Mouse (Mus musculus): ENCODE results near the gene Mov10l1. TPM values are rescaled to one million over a fixed set of nuclear protein-coding genes. Genes with fewer than 3 reads are reported as not detected.

Gene Mov10l1
- total and polyA plus RNA-seq, 3 experiments: not detected

DNA sequence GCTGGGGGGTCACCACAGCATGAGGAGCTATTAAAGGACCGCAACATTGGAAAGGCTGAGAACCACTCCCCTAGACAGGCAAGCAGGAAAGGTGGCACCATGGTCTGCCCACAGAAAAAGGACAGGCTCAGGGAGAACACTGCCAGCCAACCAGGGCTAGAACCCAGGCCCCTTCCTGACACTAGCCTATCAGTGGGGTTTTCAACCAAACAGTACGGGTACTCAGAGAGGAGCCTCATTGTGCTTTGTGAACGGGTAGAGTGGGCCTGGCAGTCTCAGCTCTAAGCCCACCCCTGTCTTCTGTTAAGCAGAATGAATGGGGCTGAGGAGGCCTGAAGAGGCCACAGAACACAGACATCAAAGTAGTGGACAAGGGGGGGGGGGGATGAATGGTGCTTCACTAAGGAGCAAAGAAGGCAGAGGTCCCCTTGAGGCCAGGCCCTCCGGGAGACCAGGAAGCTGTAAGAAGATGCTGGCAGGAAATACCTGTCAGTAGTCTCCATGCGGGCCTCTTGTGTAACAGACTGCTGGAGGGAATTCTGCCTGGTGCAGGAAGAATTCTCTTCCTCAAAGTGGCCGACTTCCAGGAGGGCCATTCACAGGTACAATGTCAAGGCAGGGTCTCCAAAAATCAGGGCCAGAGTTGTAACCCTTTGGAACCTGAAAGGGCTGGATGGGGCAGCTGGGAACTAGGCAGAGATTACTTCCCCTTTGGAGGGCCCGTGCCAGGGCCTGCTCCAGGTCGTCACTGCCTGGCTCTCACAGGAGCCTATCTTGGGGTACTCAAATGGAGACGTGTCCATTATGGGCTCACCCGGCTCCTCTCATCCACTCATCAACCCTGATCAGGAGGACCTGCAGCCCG lies 92.1 kb downstream of the Mov10l1 start, which contains the start of gene Trabd:
Trabd (plus strand) TSS at position 512 of the 865 bp plus-strand sequence.
- DNase-seq: no peak

DNA sequence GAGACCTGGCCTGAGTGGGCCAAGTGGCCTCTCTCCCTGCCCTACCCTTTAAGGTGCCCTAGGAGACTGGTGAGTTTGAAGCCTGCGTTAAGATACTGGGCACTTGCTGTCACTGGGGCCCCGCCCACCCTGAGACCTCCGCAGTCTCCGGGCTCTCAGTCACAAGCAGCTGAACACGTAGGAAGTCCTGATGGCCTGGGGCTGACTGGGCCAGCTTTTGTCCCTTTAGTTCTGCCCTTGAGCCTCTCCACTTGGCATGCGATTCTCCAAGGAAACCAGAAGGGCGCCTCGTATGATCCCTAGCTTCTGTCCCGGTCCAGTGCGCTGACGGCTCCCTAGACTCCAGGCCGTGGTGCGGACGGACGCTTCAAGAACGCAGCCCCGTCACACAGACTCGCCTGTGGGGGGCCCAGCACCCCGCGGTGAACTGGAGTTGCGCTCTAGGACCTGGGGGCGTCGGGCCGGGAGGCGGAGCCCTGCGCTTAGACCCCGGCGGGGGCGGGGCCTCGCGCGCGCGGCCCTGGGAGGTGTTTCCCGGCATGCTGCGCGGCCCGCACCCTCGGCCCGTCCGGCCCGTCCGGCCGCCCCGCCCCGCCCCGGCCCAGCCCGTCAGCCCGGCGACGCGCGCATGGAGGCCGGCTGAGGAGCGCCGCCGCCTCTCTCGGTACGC lies 92.9 kb downstream of the Mov10l1 start:
- peak; percentile 96 for DNase-seq

DNA sequence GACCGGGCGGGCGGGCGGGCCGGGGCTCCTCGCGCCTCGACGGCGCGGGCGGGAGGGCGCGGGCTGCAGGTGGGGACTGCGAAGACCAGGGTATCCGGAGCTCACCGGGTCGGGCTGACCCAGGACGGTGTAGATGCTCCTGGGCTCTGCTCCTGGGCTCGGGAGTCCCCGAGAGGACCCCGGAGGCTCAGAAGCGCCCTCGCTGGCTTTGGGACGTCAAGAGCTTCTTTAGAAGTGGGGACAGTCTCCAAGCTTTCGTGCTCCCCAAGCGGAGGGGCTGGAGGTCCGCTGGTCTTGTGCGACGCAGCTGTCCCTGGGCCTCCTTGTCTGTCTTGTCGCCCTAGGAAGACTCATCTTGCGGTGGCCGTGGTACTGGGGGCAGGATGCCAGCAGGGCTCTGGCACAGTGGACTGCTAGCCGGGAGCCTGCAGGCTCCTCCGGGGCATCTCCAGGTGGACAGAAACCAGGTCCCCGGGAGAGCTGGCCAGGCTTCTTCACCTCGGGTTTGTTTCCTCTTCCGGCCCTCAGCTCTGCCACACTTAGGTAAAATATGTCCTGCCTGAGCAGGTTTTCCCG lies 93.5 kb downstream of the Mov10l1 start:
- DNase-seq: peak; percentile 84

DNA sequence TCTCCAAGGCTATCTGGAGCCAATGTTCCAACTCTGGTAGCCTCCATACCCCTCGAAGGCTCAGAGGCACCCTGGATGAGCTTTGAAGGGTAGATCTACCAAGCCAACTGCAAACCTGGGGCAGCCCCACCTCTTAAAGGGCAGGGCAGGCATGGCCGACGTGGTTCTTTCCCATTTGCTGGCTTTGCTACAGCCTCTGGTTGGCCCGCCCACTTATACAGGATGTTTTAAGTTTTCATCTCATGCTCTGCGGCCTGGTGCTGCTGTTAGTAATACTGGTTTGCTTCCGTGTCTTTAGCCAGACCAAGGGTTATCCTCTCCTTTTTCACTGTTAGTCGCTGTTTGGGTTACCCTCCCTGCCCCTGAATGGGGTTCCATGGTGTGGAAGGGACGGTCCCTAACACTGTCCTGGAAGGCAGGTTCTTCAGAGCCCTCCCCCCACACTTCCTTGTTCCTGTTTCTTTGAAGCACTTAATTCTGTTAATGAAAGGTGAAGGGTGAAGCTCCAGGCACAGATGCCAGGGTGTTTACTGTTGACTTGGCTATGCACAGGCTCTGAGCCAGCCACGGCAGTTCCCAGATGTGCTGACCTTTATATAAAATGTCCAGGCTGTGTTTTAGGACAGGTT lies 95.6 kb downstream of the Mov10l1 start:
- DNase-seq: peak; percentile 57

DNA sequence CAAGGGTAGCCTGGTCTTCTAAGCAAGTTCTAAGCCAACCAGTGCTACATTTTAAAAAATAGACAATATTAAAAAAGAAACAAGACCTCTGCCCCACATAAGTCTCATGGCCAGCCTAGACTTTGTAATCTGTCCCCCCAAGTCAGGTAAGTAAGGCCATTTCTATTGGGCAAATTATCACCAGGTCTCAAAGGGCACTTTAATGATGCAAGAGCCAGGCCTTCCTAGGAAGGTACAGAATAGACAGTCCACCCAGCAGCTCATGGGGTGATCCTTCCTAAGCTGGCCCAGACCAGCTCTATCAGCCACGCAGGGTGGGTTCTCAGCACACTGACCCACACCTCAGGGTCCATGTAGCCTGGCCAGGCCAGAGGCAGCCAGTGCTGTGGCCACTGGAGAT lies 101.2 kb downstream of the Mov10l1 start:
- no peak for DNase-seq

DNA sequence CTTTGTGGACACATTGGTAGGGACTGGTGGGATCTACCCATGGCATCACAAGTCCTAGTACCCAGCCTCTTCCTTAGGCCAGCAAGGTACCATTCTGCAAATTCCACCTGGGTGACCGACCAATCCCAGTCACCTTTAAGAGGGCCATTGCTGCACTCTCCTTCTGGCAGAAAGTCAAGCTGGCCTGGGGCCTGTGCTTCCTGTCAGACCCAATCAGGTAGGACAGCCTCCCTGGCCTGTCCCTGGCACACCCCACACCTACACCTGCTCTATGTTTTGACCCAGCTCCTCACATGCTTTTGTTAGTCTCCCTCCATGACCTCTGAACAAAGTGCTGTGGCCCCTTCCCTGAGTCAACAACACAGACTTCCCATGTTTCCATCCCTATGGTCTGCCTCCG lies 102.1 kb downstream of the Mov10l1 start:
- no peak for DNase-seq

DNA sequence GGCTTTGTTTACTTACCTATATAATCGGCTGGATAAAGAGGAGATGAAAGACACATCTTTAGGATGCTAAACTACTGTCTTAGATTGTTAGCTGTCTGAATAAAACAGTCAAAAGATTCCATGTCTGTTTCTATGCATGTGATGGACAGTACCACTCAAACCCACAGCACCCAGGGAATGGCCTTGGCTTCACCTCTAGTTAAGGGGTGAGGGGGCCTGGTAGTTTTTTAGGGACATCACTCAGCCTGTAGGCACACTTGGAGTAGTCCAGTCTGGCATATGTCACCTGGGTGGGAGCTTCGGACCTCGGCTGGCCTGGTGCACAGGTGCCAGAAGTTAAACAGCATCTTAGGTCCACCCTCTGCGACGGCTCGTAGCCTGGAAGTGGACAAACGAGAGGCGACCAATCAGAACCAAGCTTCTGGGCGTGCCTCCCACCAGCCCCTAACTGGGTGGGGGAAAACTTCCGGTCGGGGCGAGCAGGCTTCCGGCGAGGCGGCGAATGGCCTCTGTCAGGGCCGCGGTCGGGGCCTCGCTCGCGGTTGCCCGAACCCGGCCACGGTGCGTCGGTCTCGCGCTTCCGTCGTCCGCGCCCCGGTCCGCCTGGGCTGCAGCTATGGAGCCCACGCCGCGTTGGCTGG lies 106.0 kb downstream of the Mov10l1 start, which contains the start of gene Selenoo:
Selenoo (plus strand) TSS at position 478 of the 641 bp plus-strand sequence.
- DNase-seq: peak; percentile 96

DNA sequence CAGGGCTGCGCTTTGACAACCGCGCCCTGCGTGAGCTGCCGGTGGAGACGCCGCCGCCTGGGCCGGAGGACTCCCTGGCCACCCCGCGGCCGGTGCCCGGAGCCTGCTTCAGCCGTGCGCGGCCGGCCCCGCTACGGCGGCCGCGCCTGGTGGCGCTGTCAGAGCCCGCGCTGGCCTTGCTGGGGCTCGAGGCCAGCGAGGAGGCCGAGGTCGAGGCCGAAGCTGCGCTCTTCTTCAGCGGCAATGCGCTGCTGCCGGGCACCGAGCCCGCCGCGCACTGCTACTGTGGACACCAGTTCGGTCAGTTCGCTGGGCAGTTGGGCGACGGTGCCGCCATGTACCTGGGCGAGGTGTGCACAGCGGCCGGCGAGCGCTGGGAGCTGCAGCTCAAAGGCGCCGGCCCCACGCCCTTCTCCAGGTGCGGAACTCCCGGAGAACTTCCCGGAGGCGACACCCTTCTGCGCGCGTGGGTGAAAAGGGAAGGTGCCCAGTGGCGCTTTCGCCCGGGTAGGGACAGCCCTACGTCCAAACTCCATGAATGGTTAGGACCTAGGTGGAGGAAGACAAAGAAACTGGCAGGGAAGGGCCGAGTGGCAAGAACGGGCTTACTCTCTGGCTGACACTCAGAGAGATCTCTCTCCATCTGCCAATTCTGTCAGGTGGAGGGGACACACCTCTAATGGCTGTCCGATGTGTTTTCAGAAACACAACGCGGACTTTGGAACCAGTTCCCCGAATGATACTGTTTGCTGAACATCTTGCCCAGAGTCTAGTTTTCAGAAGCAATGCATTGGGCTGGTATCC lies 106.7 kb downstream of the Mov10l1 start:
- no peak for DNase-seq

DNA sequence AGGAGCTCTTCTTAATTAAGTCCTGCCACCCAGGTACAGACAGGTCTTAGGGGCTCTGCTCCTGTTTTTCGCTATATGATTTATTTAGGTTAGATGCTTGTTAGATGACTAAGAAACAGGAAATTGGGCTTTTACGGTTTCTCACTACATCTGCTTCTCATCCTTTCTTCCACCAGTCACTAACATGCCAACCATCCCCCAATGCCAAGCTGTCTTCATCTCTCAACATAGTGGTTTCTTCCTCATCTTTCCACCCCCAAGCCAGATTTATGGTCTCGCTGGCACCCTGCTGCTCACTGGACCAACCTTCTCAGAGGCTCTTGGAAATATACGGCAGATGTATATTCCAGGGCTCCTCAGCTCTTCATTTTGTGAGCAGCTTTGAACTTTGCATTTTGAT lies 108.0 kb downstream of the Mov10l1 start:
- DNase-seq: no peak

DNA sequence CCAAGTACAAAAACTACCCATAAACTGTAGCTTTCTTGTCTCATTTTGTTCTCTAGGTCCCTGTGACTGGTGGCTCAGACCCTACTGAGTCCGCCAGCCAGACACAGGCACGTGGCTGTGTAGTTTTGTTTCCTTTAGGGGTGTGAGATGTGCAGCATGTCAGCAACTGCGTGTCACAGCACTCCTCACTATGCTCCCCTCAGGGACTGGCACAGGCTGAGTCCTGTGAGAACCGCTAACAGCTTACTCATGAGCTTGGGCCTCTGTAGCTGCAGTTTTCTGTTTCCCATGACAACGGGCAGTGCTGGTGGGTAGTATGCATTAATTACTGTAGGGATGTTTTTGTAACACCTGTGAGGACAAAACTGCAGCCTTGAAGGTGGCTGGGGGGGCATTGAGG lies 109.5 kb downstream of the Mov10l1 start:
- no peak for DNase-seq

DNA sequence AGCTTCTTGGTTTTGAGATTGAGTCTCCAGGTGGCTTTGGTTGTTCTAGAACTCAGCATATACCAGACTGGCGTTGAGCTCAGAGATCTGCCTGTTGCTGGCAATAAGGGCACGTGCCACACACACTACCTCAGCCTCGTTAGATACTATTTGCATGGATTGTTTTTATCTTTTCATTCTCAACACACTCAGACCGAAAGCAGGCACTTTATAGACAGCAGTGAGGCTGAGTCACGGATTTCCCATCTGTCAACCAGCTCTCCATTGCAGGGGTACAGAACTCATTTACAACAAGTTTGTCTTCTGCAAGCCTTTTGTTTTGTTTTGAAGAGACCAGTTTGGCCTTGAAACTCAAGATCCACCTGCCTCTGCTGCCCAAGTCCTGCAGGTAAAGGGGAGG lies 114.7 kb downstream of the Mov10l1 start:
- DNase-seq: no peak

DNA sequence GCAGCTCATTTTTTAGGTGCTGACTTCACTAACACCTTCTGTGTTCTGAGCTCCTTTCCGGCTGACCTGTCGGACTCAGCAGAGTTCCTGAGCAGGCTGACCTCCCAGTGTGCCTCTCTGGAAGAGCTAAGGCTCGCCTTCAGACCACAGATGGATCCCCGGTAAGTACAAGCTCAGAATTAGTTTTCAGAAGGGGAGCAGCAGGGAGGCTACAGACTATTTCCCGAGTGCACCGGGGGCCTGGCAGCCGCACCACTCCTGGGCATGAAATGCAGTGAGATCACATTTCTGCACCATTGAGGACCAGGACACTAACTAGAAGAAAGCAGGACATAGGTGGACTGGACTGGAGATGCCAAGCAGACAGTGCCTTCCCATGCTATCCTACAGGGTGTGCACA lies 115.9 kb downstream of the Mov10l1 start:
- peak; percentile 3 for DNase-seq

DNA sequence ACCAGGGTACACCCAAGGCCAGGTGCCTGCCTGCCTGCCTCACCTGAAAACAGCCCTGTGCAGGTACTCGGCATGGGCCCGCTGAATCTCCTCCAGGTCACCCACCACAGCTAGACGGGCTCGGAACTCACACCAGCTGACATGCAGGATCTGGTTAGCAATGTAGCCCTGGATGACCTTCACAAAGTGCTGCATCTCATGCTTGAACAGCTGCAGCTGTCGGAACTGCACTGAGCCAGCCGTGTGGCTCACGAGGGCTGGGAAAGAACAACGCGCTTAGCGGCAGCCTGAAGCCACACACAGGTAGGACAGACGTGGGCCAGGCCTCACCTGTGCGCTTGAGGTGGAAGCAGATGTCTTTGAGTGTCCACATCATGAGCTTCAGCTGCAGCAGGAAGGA lies 118.1 kb downstream of the Mov10l1 start:
- DNase-seq: no peak

DNA sequence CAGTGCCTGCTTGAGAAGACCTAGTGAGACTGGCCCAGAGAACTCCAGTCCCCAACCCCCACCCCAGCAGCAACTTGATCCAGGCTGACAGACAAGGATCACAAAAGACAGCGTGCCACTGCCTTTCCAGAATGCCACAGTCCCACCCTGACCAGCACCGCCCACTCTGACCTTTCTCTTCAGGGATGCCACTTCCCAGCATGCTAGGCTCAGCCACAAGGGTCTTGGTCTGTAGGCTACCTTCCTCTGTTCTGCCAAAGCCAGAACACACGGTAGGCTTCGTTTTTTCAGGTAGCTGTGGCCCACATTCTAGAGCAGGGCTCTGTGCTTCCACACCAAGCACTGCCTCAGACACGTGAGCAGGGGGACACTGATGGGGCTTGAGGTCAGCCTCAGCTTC lies 119.9 kb downstream of the Mov10l1 start:
- DNase-seq: no peak

DNA sequence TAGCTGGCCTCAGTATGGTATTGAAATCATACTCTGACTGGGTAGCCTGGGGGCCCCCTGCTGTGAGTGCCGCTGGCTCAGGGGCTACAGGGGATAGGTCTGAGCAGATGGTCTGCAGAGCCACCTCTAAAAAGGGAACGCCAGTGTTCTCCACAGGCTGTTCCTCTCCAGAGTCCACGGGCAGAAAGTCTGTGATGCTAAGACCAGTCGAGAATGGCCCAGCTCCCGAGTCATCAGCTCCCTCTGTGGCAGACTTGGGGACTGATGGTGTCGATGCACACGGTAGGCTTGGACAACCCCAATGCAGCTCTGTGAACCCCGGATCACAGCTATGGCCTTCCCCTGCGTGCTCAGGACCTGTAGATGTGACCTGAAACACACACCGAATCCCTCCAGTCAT lies 121.2 kb downstream of the Mov10l1 start:
- DNase-seq: no peak

DNA sequence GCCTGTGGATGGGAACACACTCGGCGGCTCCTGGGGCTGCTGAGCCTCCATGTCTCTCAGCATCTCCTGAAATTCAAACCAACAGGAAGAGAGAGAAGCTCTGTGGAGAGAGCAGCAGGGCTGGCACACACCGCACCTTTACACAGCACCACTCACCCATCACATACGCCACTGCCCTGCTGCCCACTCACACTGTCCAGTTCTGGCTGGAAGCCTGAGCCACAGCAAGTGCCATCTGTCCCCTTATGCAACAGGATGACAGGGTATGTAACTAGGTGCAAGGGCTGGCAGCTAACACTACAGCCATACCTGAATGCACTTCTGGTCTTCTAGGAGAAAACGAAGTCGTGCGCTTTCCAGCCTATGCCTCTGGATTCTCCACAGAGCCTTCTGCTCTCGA lies 121.7 kb downstream of the Mov10l1 start:
- no peak for DNase-seq

Other genes with a start within 250 kb of the Mov10l1 start
- gene Brd1, start 248.7 kb upstream of the Mov10l1 start, total RNA-seq (2021): 10 to 100 TPM; 38.0 to 52.6 TPM
- gene Brd1, start 248.7 kb upstream of the Mov10l1 start, polyA plus RNA-seq (2012; rRNA removed): 7.5 and 9.6 TPM in 2 replicates
- 10 to 100 TPM in 1 of 2 experiments, 1 to 10 TPM in 1; 7.5 to 13.2 TPM for gene Zbed4, start 231.2 kb upstream of the Mov10l1 start, total RNA-seq (2021)
- gene Zbed4, start 231.2 kb upstream of the Mov10l1 start, polyA plus RNA-seq (2012; rRNA removed): 1.7 and 2.0 TPM in 2 replicates
- 10 to 100 TPM; 15.2 to 19.2 TPM for gene Alg12, start 163.6 kb upstream of the Mov10l1 start, total RNA-seq (2021)
- 20.4 and 21.2 TPM in 2 replicates for gene Alg12, start 163.6 kb upstream of the Mov10l1 start, polyA plus RNA-seq (2012; rRNA removed)
- 10 to 100 TPM; 44.8 to 45.6 TPM for gene Creld2, start 163.3 kb upstream of the Mov10l1 start, total RNA-seq (2021)
- 25.5 and 25.7 TPM in 2 replicates for gene Creld2, start 163.3 kb upstream of the Mov10l1 start, polyA plus RNA-seq (2012; rRNA removed)
- 100 to 1,000 TPM in 1 of 2 experiments, 10 to 100 TPM in 1; 71.7 to 105 TPM for gene Pim3, start 120.7 kb upstream of the Mov10l1 start, total RNA-seq (2021)
- 156 and 157 TPM in 2 replicates for gene Pim3, start 120.7 kb upstream of the Mov10l1 start, polyA plus RNA-seq (2012; rRNA removed)
- gene Ttll8, start 28.5 kb upstream of the Mov10l1 start, total RNA-seq (2021): under 1 TPM in 1 of 2 experiments, not detected in 1; 0.17 TPM
- 0.03 TPM in 1 of 2 replicates, not detected in the other for gene Ttll8, start 28.5 kb upstream of the Mov10l1 start, polyA plus RNA-seq (2012; rRNA removed)
- not detected for gene Mlc1, start 3.9 kb upstream of the Mov10l1 start, total RNA-seq (2021)
- gene Mlc1, start 3.9 kb upstream of the Mov10l1 start, polyA plus RNA-seq (2012; rRNA removed): not detected in 2 replicates
- gene Panx2, start 76.8 kb downstream of the Mov10l1 start, total RNA-seq (2021): 1 to 10 TPM in 1 of 2 experiments, under 1 TPM in 1; 0.61 to 1.3 TPM
- 1.1 and 1.9 TPM in 2 replicates for gene Panx2, start 76.8 kb downstream of the Mov10l1 start, polyA plus RNA-seq (2012; rRNA removed)
- gene Trabd, start 92.2 kb downstream of the Mov10l1 start, total RNA-seq (2021): 10 to 100 TPM; 27.4 to 47.7 TPM
- gene Trabd, start 92.2 kb downstream of the Mov10l1 start, polyA plus RNA-seq (2012; rRNA removed): 43.2 and 47.8 TPM in 2 replicates
- gene Selenoo, start 106.2 kb downstream of the Mov10l1 start, total RNA-seq (2021): 10 to 100 TPM; 37.0 to 39.2 TPM
- gene Selenoo, start 106.2 kb downstream of the Mov10l1 start, polyA plus RNA-seq (2012; rRNA removed): 120 and 126 TPM in 2 replicates
- 10 to 100 TPM; 11.2 to 12.3 TPM for gene Tubgcp6, start 140.2 kb downstream of the Mov10l1 start, total RNA-seq (2021)
- gene Tubgcp6, start 140.2 kb downstream of the Mov10l1 start, polyA plus RNA-seq (2012; rRNA removed): 30.6 and 31.8 TPM in 2 replicates
- 10 to 100 TPM; 10.9 to 11.2 TPM for gene Hdac10, start 145.8 kb downstream of the Mov10l1 start, total RNA-seq (2021)
- 29.7 and 30.3 TPM in 2 replicates for gene Hdac10, start 145.8 kb downstream of the Mov10l1 start, polyA plus RNA-seq (2012; rRNA removed)
- 10 to 100 TPM in 1 of 2 experiments, 1 to 10 TPM in 1; 6.7 to 10.2 TPM for gene Mapk12, start 157.8 kb downstream of the Mov10l1 start, total RNA-seq (2021)
- 5.9 and 9.1 TPM in 2 replicates for gene Mapk12, start 157.8 kb downstream of the Mov10l1 start, polyA plus RNA-seq (2012; rRNA removed)
- gene Mapk11, start 166.7 kb downstream of the Mov10l1 start, total RNA-seq (2021): 1 to 10 TPM; 2.5 to 3.6 TPM
- 4.1 and 4.4 TPM in 2 replicates for gene Mapk11, start 166.7 kb downstream of the Mov10l1 start, polyA plus RNA-seq (2012; rRNA removed)
- 100 to 1,000 TPM in 1 of 2 experiments, 10 to 100 TPM in 1; 94.8 to 118 TPM for gene Plxnb2, start 197.9 kb downstream of the Mov10l1 start, total RNA-seq (2021)
- gene Plxnb2, start 197.9 kb downstream of the Mov10l1 start, polyA plus RNA-seq (2012; rRNA removed): 168 and 182 TPM in 2 replicates
- 1 to 10 TPM; 5.2 to 5.7 TPM for gene Dennd6b, start 213.6 kb downstream of the Mov10l1 start, total RNA-seq (2021)
- gene Dennd6b, start 213.6 kb downstream of the Mov10l1 start, polyA plus RNA-seq (2012; rRNA removed): 24.0 and 24.9 TPM in 2 replicates
- 10 to 100 TPM; 38.6 to 54.4 TPM for gene Ppp6r2, start 228.6 kb downstream of the Mov10l1 start, total RNA-seq (2021)
- 565 and 749 TPM in 2 replicates for gene Ppp6r2, start 228.6 kb downstream of the Mov10l1 start, polyA plus RNA-seq (2012; rRNA removed)

Data from adrenal gland, adult 2 months (tissue).